Mouse (Mus musculus) spleen, postnatal 36 days (tissue): ENCODE data around the gene Nyap1.

Experiments used
- DNase-seq, 2 experiments: peaks; one replicate each; pipeline ENCODE4 v3.0.0; 2022; ENCODE audit warnings: low spot score in 2 of 2, mixed read lengths in 1 of 2

Nyap1 gene

GRCm38 (mm10) chr5:137741023-137741931 lies at the start of gene Nyap1:
TSS of gene Nyap1 (minus strand) at chr5:137741607.
- DNase-seq, result peak; percentile 78 to 79

- no peak for DNase-seq
Observed at GRCm38 (mm10) chr5:137788946-137789531, 47.6 kb upstream of the Nyap1 start.

GRCm38 (mm10) chr5:137788171-137788570 lies 46.8 kb upstream of the Nyap1 start:
- DNase-seq, result peak in 1 of 2 experiments; percentile 40

GRCm38 (mm10) chr5:137787151-137787928 lies 45.9 kb upstream of the Nyap1 start, which contains the start of the genes Mepce and Zcwpw1:
TSS of gene Mepce (minus strand) at chr5:137787655.
TSS of gene Zcwpw1 (plus strand) at chr5:137787798.
- DNase-seq, result peak; percentile 91 to 93

GRCm38 (mm10) chr5:137786109-137786942 lies 44.9 kb upstream of the Nyap1 start:
- DNase-seq, result peak; percentile 99 to 100

- DNase-seq, result peak; percentile 37 to 68
Observed at GRCm38 (mm10) chr5:137785164-137786031, 44.0 kb upstream of the Nyap1 start.

GRCm38 (mm10) chr5:137784546-137784945 lies 43.1 kb upstream of the Nyap1 start:
- no peak for DNase-seq

GRCm38 (mm10) chr5:137783901-137784540 lies 42.6 kb upstream of the Nyap1 start:
- DNase-seq, result no peak

- DNase-seq, result no peak
Observed at GRCm38 (mm10) chr5:137782776-137783522, 41.5 kb upstream of the Nyap1 start.

- no peak for DNase-seq
Observed at GRCm38 (mm10) chr5:137781661-137782060, 40.3 kb upstream of the Nyap1 start.

GRCm38 (mm10) chr5:137779053-137779933 lies 37.9 kb upstream of the Nyap1 start:
- peak; percentile 44 to 46 for DNase-seq

GRCm38 (mm10) chr5:137778635-137779034 lies 37.2 kb upstream of the Nyap1 start, which contains the start of gene Ppp1r35:
TSS of gene Ppp1r35 (plus strand) at chr5:137778849.
- peak; percentile 94 to 95 for DNase-seq

- DNase-seq, result no peak
Observed at GRCm38 (mm10) chr5:137777267-137777845, 35.9 kb upstream of the Nyap1 start.

- peak in 1 of 2 experiments; percentile 37 for DNase-seq
Observed at GRCm38 (mm10) chr5:137776408-137776918, 35.1 kb upstream of the Nyap1 start.

- no peak for DNase-seq
Observed at GRCm38 (mm10) chr5:137775587-137776290, 34.3 kb upstream of the Nyap1 start.

- no peak for DNase-seq
Observed at GRCm38 (mm10) chr5:137772755-137773154, 31.3 kb upstream of the Nyap1 start.
